Mouse (Mus musculus): ENCODE results near the gene Mcm2.

- no peak for TF ChIP-seq CTCF (IDR thresholded peaks at IDR 0.05; ENCODE audit: extremely low read depth, insufficient read length, insufficient replicate concordance, low read depth, low read length)
- no peak for TF ChIP-seq POLR2A (IDR thresholded peaks at IDR 0.05; ENCODE audit: low read depth, low read length)
Observed at GRCm38 (mm10) chr6:88918802-88919201, 20.2 kb upstream of the Mcm2 start.
